ENCODE assay signal across 10 mouse cellular contexts in the genomic region with DNA sequence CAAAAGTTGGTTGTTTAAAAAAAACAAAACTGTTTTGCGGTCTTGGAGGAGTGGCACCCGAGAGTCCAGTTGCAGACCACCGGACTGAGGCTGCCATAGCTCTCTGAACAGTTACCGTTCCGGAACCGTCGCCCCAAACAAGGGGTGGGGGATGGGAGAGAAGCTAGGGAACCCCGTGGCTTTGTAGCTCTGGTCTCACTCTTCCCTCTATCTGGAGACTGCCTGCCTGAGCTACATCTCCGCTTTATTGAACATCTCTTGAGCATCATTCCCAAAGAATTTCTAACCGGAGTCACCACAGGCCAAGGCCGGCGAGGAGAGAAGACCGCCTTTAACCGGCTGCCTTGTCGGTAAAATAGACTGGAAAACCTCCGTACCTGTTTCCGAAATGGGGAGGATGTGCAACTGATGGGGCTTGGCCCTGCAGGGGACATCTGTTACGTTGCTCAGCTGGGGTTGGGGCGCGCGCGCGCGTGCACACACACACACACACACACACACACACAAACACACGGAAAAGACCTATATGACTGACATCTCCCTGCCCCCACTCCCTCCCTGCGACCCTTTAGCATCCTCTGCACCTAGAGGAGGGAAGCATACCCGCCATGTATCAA.
DNase-seq lines count a peak whose midpoint lies in the region; ATAC-seq and TF ChIP-seq lines count a peak whose summit lies in the region.
"Had no signal": no experiment of that assay in that cellular context is flagged by ENCODE, and none has a peak within 500 bp of the region (broad histone marks: within the 10 kb centered on the region; RNA-seq: fewer than 3 reads in every experiment).

No protein-coding gene starts in this region.

- WGBS in hindbrain, embryonic 11.5 days, result 2% methylated on average over 27 of the region's 27 CpGs
- WGBS in hindbrain, embryonic 16.5 days, result 3% methylated on average over 27 of the region's 27 CpGs
- 3% methylated on average over 27 of the region's 27 CpGs for WGBS in stomach, embryonic 15.5 days
- 7% methylated on average over 27 of the region's 27 CpGs for WGBS in stomach, postnatal 0 days
- WGBS in embryonic facial prominence, embryonic 10.5 days, result under 1% methylated on average over 27 of the region's 27 CpGs

- peak; percentile 56 for DNase-seq in hindbrain, embryonic 11.5 days (ENCODE audit: low spot score)
- DNase-seq in stomach, postnatal 0 days (ENCODE audit: low spot score), result no peak
- peak; percentile 51 for DNase-seq in embryonic facial prominence, embryonic 10.5 days (ENCODE audit: low spot score)
- peak; percentile 75 for DNase-seq in retina, postnatal 1 day
- no peak for DNase-seq in layer of hippocampus, postnatal 10 days (ENCODE audit: low spot score in 2 of 2)

- peaks cover 83% of the 10 kb centered on the region for H3K27me3 ChIP-seq in hindbrain, embryonic 11.5 days (ENCODE audit: control insufficient read depth, insufficient read depth, low read length)
- peaks cover 66% of the 10 kb centered on the region for H3K27me3 ChIP-seq in hindbrain, embryonic 16.5 days (replicated peaks; ENCODE audit: control insufficient read depth, insufficient read depth, low read length)
- H3K27me3 ChIP-seq in stomach, embryonic 15.5 days (replicated peaks), result peaks cover 82% of the 10 kb centered on the region
- peaks cover 17% of the 10 kb centered on the region; the same call in 1 of the 2 replicates for H3K27me3 ChIP-seq in stomach, postnatal 0 days (ENCODE audit: control insufficient read depth, insufficient read depth, low read length)
- H3K27me3 ChIP-seq in embryonic facial prominence, embryonic 10.5 days (replicated peaks; ENCODE audit: low read depth, poor library complexity, severe bottlenecking), result peaks cover 100% of the 10 kb centered on the region

- no peaks in the 10 kb centered on the region for H3K36me3 ChIP-seq in hindbrain, embryonic 11.5 days (ENCODE audit: control insufficient read depth, insufficient read depth, low read length)
- H3K36me3 ChIP-seq in hindbrain, embryonic 16.5 days (ENCODE audit: control insufficient read depth, insufficient read depth, low read length), result no peaks in the 10 kb centered on the region
- no peaks in the 10 kb centered on the region for H3K36me3 ChIP-seq in stomach, embryonic 15.5 days
- no peaks in the 10 kb centered on the region for H3K36me3 ChIP-seq in stomach, postnatal 0 days (ENCODE audit: control insufficient read depth, insufficient read depth, low read length)
- no peaks in the 10 kb centered on the region for H3K36me3 ChIP-seq in embryonic facial prominence, embryonic 10.5 days (replicated peaks)
- H3K36me3 ChIP-seq: neural tube, embryonic 12.5 days had no signal

- H3K4me1 ChIP-seq in hindbrain, embryonic 11.5 days (replicated peaks; ENCODE audit: control insufficient read depth, insufficient read depth, low read length), result peaks cover 16% of the 10 kb centered on the region
- peaks cover 22% of the 10 kb centered on the region for H3K4me1 ChIP-seq in hindbrain, embryonic 16.5 days (ENCODE audit: control insufficient read depth, insufficient read depth, low read depth, low read length)
- H3K4me1 ChIP-seq in stomach, embryonic 15.5 days, result peaks cover 45% of the 10 kb centered on the region
- 0 out of 2 replicates have a peak, but pooled peaks cover 3% of the 10 kb centered on the region for H3K4me1 ChIP-seq in stomach, postnatal 0 days (replicated peaks; ENCODE audit: control insufficient read depth, insufficient read depth)
- peaks cover 63% of the 10 kb centered on the region for H3K4me1 ChIP-seq in embryonic facial prominence, embryonic 10.5 days

- H3K9me3 ChIP-seq in hindbrain, embryonic 11.5 days (ENCODE audit: control insufficient read depth, low read length), result no peaks in the 10 kb centered on the region
- H3K9me3 ChIP-seq in hindbrain, embryonic 16.5 days (ENCODE audit: control insufficient read depth, low read length), result no peaks in the 10 kb centered on the region
- no peaks in the 10 kb centered on the region for H3K9me3 ChIP-seq in stomach, embryonic 15.5 days
- no peaks in the 10 kb centered on the region for H3K9me3 ChIP-seq in stomach, postnatal 0 days (ENCODE audit: control insufficient read depth, low read length)
- peaks cover 3% of the 10 kb centered on the region; the same call in 1 of the 2 replicates for H3K9me3 ChIP-seq in embryonic facial prominence, embryonic 10.5 days
- H3K9me3 ChIP-seq: neural tube, embryonic 12.5 days had no signal

- TF ChIP-seq EP300 in stomach, postnatal 0 days (optimal IDR thresholded peaks at IDR 0.05), result no peak

- no peak overlapping the region for H3K27ac ChIP-seq in hindbrain, embryonic 11.5 days (ENCODE audit: low read depth, low read length)
- H3K27ac ChIP-seq in hindbrain, embryonic 16.5 days (ENCODE audit: low read depth, low read length), result no peak overlapping the region
- no peak overlapping the region for H3K27ac ChIP-seq in stomach, embryonic 15.5 days
- H3K27ac ChIP-seq in stomach, postnatal 0 days (replicated peaks), result no peak overlapping the region
- H3K27ac ChIP-seq in embryonic facial prominence, embryonic 10.5 days (replicated peaks), result no peak overlapping the region
- H3K27ac ChIP-seq: neural tube, embryonic 12.5 days had no signal

- H3K4me3 ChIP-seq in hindbrain, embryonic 11.5 days (ENCODE audit: low read depth, low read length), result no peak overlapping the region
- H3K4me3 ChIP-seq in hindbrain, embryonic 16.5 days (ENCODE audit: low read length), result no peak overlapping the region
- H3K4me3 ChIP-seq in stomach, embryonic 15.5 days (replicated peaks), result 0 out of 2 replicates have a peak overlapping the region, but pooled peaks have one; percentile 8
- no peak overlapping the region; the same call in 1 of the 2 replicates for H3K4me3 ChIP-seq in stomach, postnatal 0 days (ENCODE audit: low read depth, low read length)
- H3K4me3 ChIP-seq in embryonic facial prominence, embryonic 10.5 days, result peak overlapping the region; percentile 27; the same call in 1 of the 2 replicates
- H3K4me3 ChIP-seq: neural tube, embryonic 12.5 days had no signal

- H3K9ac ChIP-seq in hindbrain, embryonic 11.5 days (ENCODE audit: low read depth, low read length), result no peak overlapping the region
- H3K9ac ChIP-seq in hindbrain, embryonic 16.5 days (ENCODE audit: low read depth, low read length), result no peak overlapping the region
- no peak overlapping the region for H3K9ac ChIP-seq in stomach, embryonic 15.5 days
- H3K9ac ChIP-seq in stomach, postnatal 0 days (ENCODE audit: low read length), result no peak overlapping the region
- H3K9ac ChIP-seq: neural tube, embryonic 12.5 days had no signal

- no peak overlapping the region for H3K4me2 ChIP-seq in hindbrain, embryonic 11.5 days (replicated peaks; ENCODE audit: low read depth, low read length)
- H3K4me2 ChIP-seq in hindbrain, embryonic 16.5 days (ENCODE audit: low read length), result no peak overlapping the region
- no peak overlapping the region for H3K4me2 ChIP-seq in stomach, embryonic 15.5 days
- no peak overlapping the region for H3K4me2 ChIP-seq in stomach, postnatal 0 days (replicated peaks; ENCODE audit: low read depth)
- H3K4me2 ChIP-seq: neural tube, embryonic 12.5 days had no signal

- ATAC-seq in hindbrain, embryonic 11.5 days (ENCODE audit: low FRiP score), result no peak
- ATAC-seq in hindbrain, embryonic 16.5 days, result no peak
- no peak for ATAC-seq in stomach, embryonic 15.5 days (ENCODE audit: insufficient read depth, low FRiP score, low read depth)
- no peak for ATAC-seq in stomach, postnatal 0 days (ENCODE audit: low FRiP score, low TSS enrichment)
- ATAC-seq: forebrain, embryonic 16.5 days; lung, postnatal 0 days had no signal

- TF ChIP-seq CTCF in stomach, postnatal 0 days (IDR thresholded peaks at IDR 0.05; ENCODE audit: low read depth), result no peak

Comparison
In these comparisons a context has a peak if more than half of its experiments do, and no peak if none do; other contexts are left out.
1. H3K4me3 ChIP-seq: peak in stomach, embryonic 15.5 days (single experiment) and embryonic facial prominence, embryonic 10.5 days (single experiment); none in hindbrain, embryonic 11.5 days (single experiment), hindbrain, embryonic 16.5 days (single experiment) and stomach, postnatal 0 days (single experiment).
2. DNase-seq: peak in hindbrain, embryonic 11.5 days (single experiment), embryonic facial prominence, embryonic 10.5 days (single experiment) and retina, postnatal 1 day (single experiment); none in stomach, postnatal 0 days (single experiment) and layer of hippocampus, postnatal 10 days (0 of 2).